11 mouse cellular contexts compared by ENCODE assay signal in genomic region chr7:139218641-139219415, GRCm38 (mm10). TPM values are rescaled to one million over a fixed set of nuclear protein-coding genes. Genes with fewer than 3 reads are reported as not detected.
A peak's percentile ranks its signal among the peaks of the same experiment; 100 is the strongest.
DNase-seq lines count a peak whose midpoint lies in the region.
"Had no signal": no experiment of that assay in that cellular context is flagged by ENCODE, and none has a peak within 500 bp of the region (broad histone marks: within the 10 kb centered on the region; RNA-seq: fewer than 3 reads in every experiment).

No protein-coding gene starts in this region.

- intact Hi-C loops in heart, postnatal 10 days (cut with DNase I): no loop called here

- DNase-seq in gastrocnemius, adult 18-20 months (ENCODE audit: low spot score): peak; percentile 25
- DNase-seq in gastrocnemius, postnatal 25 days: no peak
- peak; percentile 73 for DNase-seq in testis, postnatal 10 days (ENCODE audit: low spot score)
- DNase-seq in testis, postnatal 14 days (ENCODE audit: low spot score): no peak
- peak; percentile 66 to 68 for DNase-seq in heart, postnatal 10 days
- DNase-seq in lung, postnatal 4 days: peak; percentile 60 to 61
- no peak for DNase-seq in left cerebral cortex, adult 18-20 months (ENCODE audit: low spot score in 2 of 2)
- no peak for DNase-seq in spleen, adult 12 weeks (ENCODE audit: low spot score)
- DNase-seq: layer of hippocampus, postnatal 36 days; thymus, adult 18-20 months had no signal

RNA-seq across cellular contexts. Expression of gene Stk32c, which starts 5.7 kb away (rescaled TPM):
- under 1 TPM; 0.27 to 0.31 TPM for total RNA-seq in gastrocnemius, adult 18-20 months (2021)
- total RNA-seq in gastrocnemius, postnatal 25 days (2021): under 1 TPM; 0.36 to 0.48 TPM
- 1 to 10 TPM; 2.8 to 4.6 TPM for total RNA-seq in heart, postnatal 10 days (2021)
- total RNA-seq in left cerebral cortex, adult 18-20 months (2021): 100 to 1,000 TPM; 179 to 185 TPM
- total RNA-seq: CH12.LX had no signal

RNA-seq across cellular contexts. Expression of gene Lrrc27, which starts 6.0 kb away (rescaled TPM):
- total RNA-seq in gastrocnemius, adult 18-20 months (2021): 1 to 10 TPM; 1.9 to 3.0 TPM
- total RNA-seq in gastrocnemius, postnatal 25 days (2021): 1 to 10 TPM; 3.2 to 3.9 TPM
- 10 to 100 TPM in 1 of 2 experiments, 1 to 10 TPM in 1; 9.3 to 10.0 TPM for total RNA-seq in heart, postnatal 10 days (2021)
- 10 to 100 TPM in 1 of 2 experiments, 1 to 10 TPM in 1; 6.6 to 10.6 TPM for total RNA-seq in left cerebral cortex, adult 18-20 months (2021)

RNA-seq across cellular contexts. Expression of gene Pwwp2b, which starts 29.5 kb away (rescaled TPM):
- total RNA-seq in gastrocnemius, adult 18-20 months (2021): 1 to 10 TPM; 4.9 to 6.7 TPM
- 1 to 10 TPM; 2.8 to 3.7 TPM for total RNA-seq in gastrocnemius, postnatal 25 days (2021)
- total RNA-seq in heart, postnatal 10 days (2021): 1 to 10 TPM; 8.1 to 9.8 TPM
- 10 to 100 TPM; 14.1 to 15.1 TPM for total RNA-seq in left cerebral cortex, adult 18-20 months (2021)

Comparison
In these comparisons a context has a peak if more than half of its experiments do, and no peak if none do; other contexts are left out.
1. DNase-seq: peak in gastrocnemius, adult 18-20 months (single experiment), testis, postnatal 10 days (single experiment), heart, postnatal 10 days (2 of 2) and lung, postnatal 4 days (2 of 2); none in gastrocnemius, postnatal 25 days (single experiment), testis, postnatal 14 days (single experiment), left cerebral cortex, adult 18-20 months (0 of 2) and spleen, adult 12 weeks (single experiment).
2. RNA of gene Stk32c, which starts 5.7 kb away (total RNA-seq): 179 to 185 TPM in left cerebral cortex, adult 18-20 months; 2.8 to 4.6 TPM in heart, postnatal 10 days, 0.36 to 0.48 TPM in gastrocnemius, postnatal 25 days and 0.27 to 0.31 TPM in gastrocnemius, adult 18-20 months; every median in the first group is over 10 times any median in the second.